Mouse (Mus musculus) left cerebral cortex, postnatal 10 days (tissue): ENCODE measurements at regions not wholly inside any gene's neighbourhood (a gene's known extent, or its start where the extent isn't known, plus 50 kb on each side); places are given as distances from the start of the nearest gene placed in this dataset.

Experiments used
- DNase-seq, 2 experiments: peaks; one replicate each; pipeline ENCODE4 v3.0.0; 2021 to 2022; ENCODE audit warnings: low spot score in 2 of 2, mixed read lengths in 1 of 2; ENCODE audit errors: extremely low spot score in 1 of 2
- intact Hi-C: fragments of 180-260 bp; cut with DNase I; formaldehyde crosslinking; loops from one replicate; pipeline ENCODE4 v1.15.1; 2025

DNA sequence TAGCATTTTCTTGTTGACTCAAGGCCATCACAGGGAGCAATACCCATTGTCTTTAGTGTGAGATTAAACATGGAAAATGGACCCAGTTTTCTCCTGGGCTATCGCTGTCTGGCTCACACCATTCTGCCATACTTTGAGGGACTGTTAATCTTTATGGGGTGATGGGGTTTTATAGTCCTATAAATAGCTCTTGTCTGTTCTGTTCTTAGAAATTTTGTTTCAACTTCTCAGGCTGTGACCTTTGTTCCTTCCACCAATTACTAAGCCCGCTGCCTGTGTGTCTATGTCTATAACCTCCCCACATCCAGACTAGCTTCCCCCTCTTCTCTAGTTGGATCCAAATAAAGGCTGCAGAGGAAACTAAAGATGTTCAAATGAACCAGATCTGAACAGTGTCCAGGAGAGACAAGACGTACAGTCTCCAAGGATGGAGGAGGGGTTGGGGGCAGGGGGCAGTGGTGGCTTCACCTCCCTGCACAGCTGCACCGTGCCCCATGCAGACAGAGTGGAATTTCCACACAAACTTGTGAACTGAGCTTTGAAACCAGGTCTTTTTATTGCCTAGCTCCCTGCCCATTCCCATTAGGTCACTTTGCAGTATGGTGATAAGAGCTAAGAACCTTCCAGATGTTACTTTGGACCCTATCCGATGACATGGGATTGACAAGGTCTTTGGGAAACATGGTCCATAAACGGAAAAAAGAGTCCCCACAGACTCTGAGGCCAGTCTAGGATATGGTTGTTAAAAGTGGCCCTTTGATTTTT is 69.9 kb upstream of the Tpm1 start:
- no peak for DNase-seq
- intact Hi-C loops = no loop called here

GRCm38 (mm10) chr9:67118429-67118828 is 69.2 kb upstream of the Tpm1 start:
- intact Hi-C loops = no loop called here
- DNase-seq = no peak

GRCm38 (mm10) chr9:67117639-67118038 is 68.4 kb upstream of the Tpm1 start:
- no peak for DNase-seq
- intact Hi-C loops = no loop called here

DNA sequence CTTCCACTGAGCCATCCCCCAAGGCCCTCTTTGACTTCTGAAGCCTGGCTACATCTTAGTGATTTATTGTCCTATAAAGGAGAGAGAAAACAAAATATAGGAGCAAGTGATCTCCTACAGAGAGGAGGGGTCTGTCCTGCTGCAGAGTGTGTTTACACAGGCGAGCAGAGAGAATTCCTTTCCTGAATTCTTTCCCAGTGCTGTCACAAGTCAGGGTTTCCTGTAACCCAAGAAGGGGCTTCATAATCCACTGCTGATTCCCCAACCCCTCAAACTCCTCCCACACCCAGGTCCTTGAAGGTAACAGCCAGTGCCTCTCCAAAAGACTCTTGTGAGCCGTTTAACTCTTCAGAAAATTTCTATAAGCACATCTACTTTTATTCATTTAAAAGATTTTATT is 66.8 kb upstream of the Tpm1 start:
- intact Hi-C loops = no loop called here
- DNase-seq = no peak

- intact Hi-C loops = no loop called here
- no peak for DNase-seq
Measured at GRCm38 (mm10) chr9:67114099-67114498, 64.9 kb upstream of the Tpm1 start.

- intact Hi-C loops = no loop called here
- no peak for DNase-seq
Measured at GRCm38 (mm10) chr9:67111836-67112584, 62.8 kb upstream of the Tpm1 start.

DNA sequence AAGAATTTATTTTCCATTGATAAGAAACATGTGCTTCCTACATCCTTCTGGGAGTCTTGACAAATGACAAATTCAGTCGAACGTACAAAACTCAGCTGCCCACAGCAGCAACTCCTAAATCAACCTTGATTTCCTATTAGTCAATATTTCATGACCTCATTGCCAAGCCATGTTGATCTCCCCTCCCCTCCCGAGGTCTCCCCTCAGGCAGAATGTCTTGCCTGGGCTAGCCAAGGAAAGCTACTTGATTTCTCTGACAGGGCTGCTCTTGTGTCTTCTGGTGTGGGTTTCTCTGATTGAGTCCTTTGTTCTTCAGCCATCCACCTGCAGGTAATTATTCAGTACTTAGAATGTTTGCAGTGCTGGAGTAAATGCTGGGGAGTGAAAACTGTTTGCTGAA is 58.7 kb upstream of the Tpm1 start:
- no peak for DNase-seq
- intact Hi-C loops = no loop called here

DNA sequence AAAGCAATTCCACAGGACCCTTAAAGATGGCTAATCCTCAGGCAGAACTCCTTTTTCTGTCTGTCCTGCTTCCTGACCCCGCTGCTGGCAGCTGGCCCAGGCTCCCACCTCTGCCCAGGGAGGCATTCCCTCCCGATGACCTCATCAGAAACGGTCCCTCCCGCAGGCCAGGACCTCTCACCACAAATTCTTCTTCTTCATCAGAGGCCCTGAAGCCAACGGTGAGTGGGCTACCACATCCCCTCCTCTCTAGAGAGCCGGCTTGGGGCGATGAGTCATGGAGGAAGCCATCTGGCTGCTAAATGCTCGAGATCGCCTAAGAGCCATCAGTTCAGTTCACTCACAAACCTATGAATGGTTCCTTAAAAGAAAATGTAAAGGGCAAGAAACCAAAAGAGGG is 56.7 kb upstream of the Tpm1 start:
- peak in 1 of 2 experiments; percentile 79 for DNase-seq
- intact Hi-C loops = no loop called here

DNA sequence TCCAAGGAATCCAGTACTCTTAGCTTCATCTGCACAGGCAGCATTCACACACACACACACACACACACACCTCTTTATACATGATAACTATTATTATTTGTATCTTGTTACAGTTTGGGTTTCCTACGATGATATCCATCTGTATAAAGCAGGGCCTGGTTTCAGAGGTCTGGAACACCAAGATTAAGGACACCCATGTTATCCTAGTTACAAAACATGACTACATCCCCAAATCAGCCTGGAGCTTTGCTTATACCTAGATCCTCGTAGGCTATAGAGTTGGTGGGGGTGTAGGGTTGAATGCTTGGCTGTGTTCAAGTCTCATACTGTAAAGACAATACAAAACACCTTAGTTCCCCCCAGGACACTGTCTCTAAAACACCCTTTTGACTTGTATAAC is 56.0 kb upstream of the Tpm1 start:
- intact Hi-C loops = no loop called here
- DNase-seq = no peak

DNA sequence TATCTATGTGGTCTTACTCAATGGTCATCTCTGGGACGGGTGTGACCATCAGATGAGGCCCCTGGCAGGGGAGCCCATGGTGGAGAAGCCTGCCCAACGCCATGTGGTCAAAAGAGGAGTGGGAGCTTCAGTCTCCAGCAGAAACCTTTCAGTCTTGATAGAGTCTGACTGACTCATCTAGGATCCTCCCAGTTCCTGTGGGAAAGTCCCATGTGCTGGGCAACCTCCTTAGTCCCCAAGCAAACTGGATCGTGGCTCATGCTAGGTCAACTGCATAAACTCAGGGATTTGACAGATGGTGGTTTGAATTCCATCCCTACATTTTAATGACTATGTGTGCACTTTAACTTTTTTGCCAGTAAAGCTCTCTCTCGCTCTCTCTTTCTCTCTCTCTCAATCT is 55.4 kb upstream of the Tpm1 start:
- intact Hi-C loops = no loop called here

GRCm38 (mm10) chr9:67102578-67102977 is 53.4 kb upstream of the Tpm1 start:
- peak in 1 of 2 experiments; percentile 27 for DNase-seq
- intact Hi-C loops = no loop called here

More for the DNA sequence above, 55.4 kb upstream of the Tpm1 start:
- no peak for DNase-seq

- intact Hi-C loops = no loop called here
- no peak for DNase-seq
Measured at GRCm38 (mm10) chr9:67099471-67099870, 50.3 kb upstream of the Tpm1 start.
